Mouse (Mus musculus): Measurements from ENCODE around the gene Jpt1. TPM values are rescaled to one million over a fixed set of nuclear protein-coding genes. Genes with fewer than 3 reads are reported as not detected.

Gene Jpt1
- polyA plus RNA-seq, 1 experiment: 430 TPM

- TF ChIP-seq CTCF (IDR thresholded peaks at IDR 0.05; ENCODE audit: extremely low read depth, insufficient read length, insufficient replicate concordance, low read depth, low read length) (no peak), POLR2A (IDR thresholded peaks at IDR 0.05; ENCODE audit: low read depth, low read length) (no peak)
- 59% methylated on average over 4 of the region's 4 CpGs for WGBS
- peaks cover 64% of the 10 kb centered on the region for H3K4me1 ChIP-seq (ENCODE audit: control insufficient read depth, insufficient read depth, insufficient read length, low read length)
- H3K27me3 ChIP-seq (ENCODE audit: control insufficient read depth, insufficient read depth, low read length): no peaks in the 10 kb centered on the region
- H3K4me3 ChIP-seq (ENCODE audit: low read depth, low read length): no peak overlapping the region
- H3K27ac ChIP-seq (ENCODE audit: insufficient read depth, low read depth, low read length): no peak overlapping the region
- H3K36me3 ChIP-seq (ENCODE audit: control insufficient read depth, insufficient read depth, low read length): no peaks in the 10 kb centered on the region
These were observed 60.9 kb downstream of the Jpt1 start for GRCm38 (mm10) chr11:115453306-115453705.

- Histone ChIP-seq H3K36me3 (ENCODE audit: control insufficient read depth, insufficient read depth, low read length) (no peaks in the 10 kb centered on the region), H3K4me3 (ENCODE audit: low read depth, low read length) (no peak overlapping the region), H3K4me1 (ENCODE audit: control insufficient read depth, insufficient read depth, insufficient read length, low read length) (peaks cover 65% of the 10 kb centered on the region), H3K27ac (ENCODE audit: insufficient read depth, low read depth, low read length) (peak overlapping the region; percentile 51), H3K27me3 (ENCODE audit: control insufficient read depth, insufficient read depth, low read length) (no peaks in the 10 kb centered on the region)
- WGBS: 32% methylated on average over 7 of the region's 7 CpGs
- TF ChIP-seq CTCF (IDR thresholded peaks at IDR 0.05; ENCODE audit: extremely low read depth, insufficient read length, insufficient replicate concordance, low read depth, low read length): no peak
These were observed 61.8 kb downstream of the Jpt1 start for GRCm38 (mm10) chr11:115452281-115452860.

GRCm38 (mm10) chr11:115451781-115452241 lies 62.4 kb downstream of the Jpt1 start:
- WGBS: 25% methylated on average over 8 of the region's 8 CpGs
- Histone ChIP-seq H3K4me3 (ENCODE audit: low read depth, low read length) (no peak overlapping the region), H3K36me3 (ENCODE audit: control insufficient read depth, insufficient read depth, low read length) (no peaks in the 10 kb centered on the region)

GRCm38 (mm10) chr11:115450176-115450575 lies 64.0 kb downstream of the Jpt1 start:
- TF ChIP-seq POLR2A (IDR thresholded peaks at IDR 0.05; ENCODE audit: low read depth, low read length): no peak
- TF ChIP-seq CTCF (IDR thresholded peaks at IDR 0.05; ENCODE audit: extremely low read depth, insufficient read length, insufficient replicate concordance, low read depth, low read length): no peak
- Histone ChIP-seq H3K4me1 (ENCODE audit: control insufficient read depth, insufficient read depth, insufficient read length, low read length) (peaks cover 61% of the 10 kb centered on the region), H3K36me3 (ENCODE audit: control insufficient read depth, insufficient read depth, low read length) (no peaks in the 10 kb centered on the region), H3K27me3 (ENCODE audit: control insufficient read depth, insufficient read depth, low read length) (no peaks in the 10 kb centered on the region), H3K4me3 (ENCODE audit: low read depth, low read length) (peak overlapping the region; percentile 19), H3K27ac (ENCODE audit: insufficient read depth, low read depth, low read length) (peak overlapping the region; percentile 96)
- 29% methylated on average over 7 of the region's 7 CpGs for WGBS

More at GRCm38 (mm10) chr11:115451781-115452241, 62.4 kb downstream of the Jpt1 start:
- Histone ChIP-seq H3K4me1 (ENCODE audit: control insufficient read depth, insufficient read depth, insufficient read length, low read length) (peaks cover 62% of the 10 kb centered on the region), H3K27me3 (ENCODE audit: control insufficient read depth, insufficient read depth, low read length) (no peaks in the 10 kb centered on the region), H3K27ac (ENCODE audit: insufficient read depth, low read depth, low read length) (peak overlapping the region; percentile 51)
- TF ChIP-seq POLR2A (IDR thresholded peaks at IDR 0.05; ENCODE audit: low read depth, low read length): no peak
- no peak for TF ChIP-seq CTCF (IDR thresholded peaks at IDR 0.05; ENCODE audit: extremely low read depth, insufficient read length, insufficient replicate concordance, low read depth, low read length)

GRCm38 (mm10) chr11:115448998-115449397 lies 65.2 kb downstream of the Jpt1 start:
- no peaks in the 10 kb centered on the region for H3K27me3 ChIP-seq (ENCODE audit: control insufficient read depth, insufficient read depth, low read length)
- no peaks in the 10 kb centered on the region for H3K36me3 ChIP-seq (ENCODE audit: control insufficient read depth, insufficient read depth, low read length)
- 29% methylated on average over 7 of the region's 7 CpGs for whole genome bisulfite sequencing
- H3K4me1 ChIP-seq (ENCODE audit: control insufficient read depth, insufficient read depth, insufficient read length, low read length): peaks cover 64% of the 10 kb centered on the region
- H3K27ac ChIP-seq (ENCODE audit: insufficient read depth, low read depth, low read length): peak overlapping the region; percentile 96
- H3K4me3 ChIP-seq (ENCODE audit: low read depth, low read length): no peak overlapping the region; the same call in 1 of the 2 replicates
- no peak for TF ChIP-seq CTCF (IDR thresholded peaks at IDR 0.05; ENCODE audit: extremely low read depth, insufficient read length, insufficient replicate concordance, low read depth, low read length)
- no peak for TF ChIP-seq POLR2A (IDR thresholded peaks at IDR 0.05; ENCODE audit: low read depth, low read length)

GRCm38 (mm10) chr11:115448075-115448474 lies 66.1 kb downstream of the Jpt1 start:
- 30% methylated on average over 16 of the region's 16 CpGs for WGBS
- peak overlapping the region; percentile 96 for H3K27ac ChIP-seq (ENCODE audit: insufficient read depth, low read depth, low read length)
- no peaks in the 10 kb centered on the region for H3K36me3 ChIP-seq (ENCODE audit: control insufficient read depth, insufficient read depth, low read length)
- TF ChIP-seq POLR2A (IDR thresholded peaks at IDR 0.05; ENCODE audit: low read depth, low read length) (no peak), CTCF (IDR thresholded peaks at IDR 0.05; ENCODE audit: extremely low read depth, insufficient read length, insufficient replicate concordance, low read depth, low read length) (no peak)
- H3K4me1 ChIP-seq (ENCODE audit: control insufficient read depth, insufficient read depth, insufficient read length, low read length): peaks cover 58% of the 10 kb centered on the region
- H3K4me3 ChIP-seq (ENCODE audit: low read depth, low read length): peak overlapping the region; percentile 59
- no peaks in the 10 kb centered on the region for H3K27me3 ChIP-seq (ENCODE audit: control insufficient read depth, insufficient read depth, low read length)

Other genes starting within 250 kb of the Jpt1 start
- 0.10 and 0.33 TPM in 2 replicates for gene Grin2c, start 247.1 kb downstream of the Jpt1 start, polyA plus RNA-seq (2012; rRNA removed)
- gene Fdxr, start 237.3 kb downstream of the Jpt1 start, polyA plus RNA-seq (2012; rRNA removed): 7.8 and 12.2 TPM in 2 replicates
- gene Fads6, start 216.7 kb downstream of the Jpt1 start, polyA plus RNA-seq (2012; rRNA removed): 0.71 and 1.4 TPM in 2 replicates
- gene Otop2, start 207.2 kb downstream of the Jpt1 start, polyA plus RNA-seq (2012; rRNA removed): 0.08 and 1.3 TPM in 2 replicates
- gene Ush1g, start 192.3 kb downstream of the Jpt1 start, polyA plus RNA-seq (2012; rRNA removed): 0.05 and 0.08 TPM in 2 replicates
- 0.61 and 93.4 TPM in 2 replicates for gene Otop3, start 179.7 kb downstream of the Jpt1 start, polyA plus RNA-seq (2012; rRNA removed)
- 30.2 and 37.6 TPM in 2 replicates for gene Hid1, start 146.6 kb downstream of the Jpt1 start, polyA plus RNA-seq (2012; rRNA removed)
- gene Cdr2l, start 132.5 kb downstream of the Jpt1 start, polyA plus RNA-seq (2012; rRNA removed): 3.8 and 4.2 TPM in 2 replicates
- 42.0 and 45.8 TPM in 2 replicates for gene Mrpl58, start 110.6 kb downstream of the Jpt1 start, polyA plus RNA-seq (2012; rRNA removed)
- gene Atp5h, start 94.4 kb downstream of the Jpt1 start, polyA plus RNA-seq (2012; rRNA removed): 50.8 and 61.5 TPM in 2 replicates
- 13.4 and 27.3 TPM in 2 replicates for gene Kctd2, start 94.3 kb downstream of the Jpt1 start, polyA plus RNA-seq (2012; rRNA removed)
- 1.5 and 4.7 TPM in 2 replicates for gene Trim80, start 73.8 kb downstream of the Jpt1 start, polyA plus RNA-seq (2012; rRNA removed)
- gene Slc16a5, start 51.9 kb downstream of the Jpt1 start, polyA plus RNA-seq (2012; rRNA removed): 98.7 and 220 TPM in 2 replicates
- 13.2 and 16.3 TPM in 2 replicates for gene Armc7, start 38.7 kb downstream of the Jpt1 start, polyA plus RNA-seq (2012; rRNA removed)
- 56.8 and 132 TPM in 2 replicates for gene Nt5c, start 22.5 kb downstream of the Jpt1 start, polyA plus RNA-seq (2012; rRNA removed)
- gene Sumo2, start 21.9 kb upstream of the Jpt1 start, polyA plus RNA-seq (2012; rRNA removed): 3.6 and 7.0 TPM in 2 replicates
- gene Nup85, start 50.0 kb upstream of the Jpt1 start, polyA plus RNA-seq (2012; rRNA removed): 12.6 and 16.8 TPM in 2 replicates
- 11.8 and 13.3 TPM in 2 replicates for gene Mrps7, start 89.5 kb upstream of the Jpt1 start, polyA plus RNA-seq (2012; rRNA removed)
- gene Gga3, start 89.7 kb upstream of the Jpt1 start, polyA plus RNA-seq (2012; rRNA removed): 12.6 and 14.7 TPM in 2 replicates
- 49.4 and 108 TPM in 2 replicates for gene Mif4gd, start 98.6 kb upstream of the Jpt1 start, polyA plus RNA-seq (2012; rRNA removed)
- 11.3 and 19.6 TPM in 2 replicates for gene Slc25a19, start 113.9 kb upstream of the Jpt1 start, polyA plus RNA-seq (2012; rRNA removed)
- 13.0 and 34.8 TPM in 2 replicates for gene Grb2, start 194.2 kb upstream of the Jpt1 start, polyA plus RNA-seq (2012; rRNA removed)

Data from small intestine, adult 2 months (tissue).